Mouse (Mus musculus) limb, embryonic 15.5 days (tissue): ENCODE results near the gene Tmem182. TPM values are rescaled to one million over a fixed set of nuclear protein-coding genes. Genes with fewer than 3 reads are reported as not detected.

Source experiments
- ATAC-seq: fragments of 200-750 bp; cut with Nextera tagmentation; 2 replicates; pipeline ENCODE4 v1.8.0; 2017; ENCODE audit warnings: low read depth, moderate TSS enrichment; ENCODE audit not compliant: insufficient number of reproducible peaks, low FRiP score, low TSS enrichment
- H3K27ac ChIP-seq: fragments of 300-500 bp; sonication (generic); 2 replicates; pipeline ENCODE4 v1.5.1; 2015; ENCODE audit warnings: moderate library complexity, mild to moderate bottlenecking, inconsistent platforms
- H3K27me3 ChIP-seq: fragments of 300-500 bp; sonication (generic); 2 replicates; pipeline ENCODE4 v1.6.1; 2015; ENCODE audit warnings: inconsistent platforms
- H3K36me3 ChIP-seq: fragments of 300-500 bp; sonication (generic); 2 replicates; pipeline ENCODE4 v1.6.1; 2015; ENCODE audit warnings: inconsistent platforms
- H3K4me1 ChIP-seq: fragments of 300-500 bp; sonication (generic); 2 replicates; pipeline ENCODE4 v1.6.1; 2015; ENCODE audit warnings: inconsistent platforms
- H3K4me2 ChIP-seq: fragments of 300-500 bp; sonication (generic); 2 replicates; pipeline ENCODE4 v1.6.1; 2015; ENCODE audit warnings: mild to moderate bottlenecking, inconsistent platforms
- H3K4me3 ChIP-seq: fragments of 300-500 bp; sonication (generic); 2 replicates; pipeline ENCODE4 v1.5.1; 2015; ENCODE audit warnings: mild to moderate bottlenecking, inconsistent platforms
- H3K9ac ChIP-seq: fragments of 300-500 bp; sonication (generic); 2 replicates; pipeline ENCODE4 v1.6.1; 2015; ENCODE audit warnings: inconsistent platforms
- H3K9me3 ChIP-seq: fragments of 300-500 bp; sonication (generic); 2 replicates; pipeline ENCODE4 v1.6.1; 2016; ENCODE audit warnings: inconsistent platforms
- WGBS: fragments of 180-500 bp; shearing (Covaris S2); methylation state at CpG from one replicate; pipeline ENCODE4 v1.1.7; 2015; 5-methylcytosine and 5-hydroxymethylcytosine counted together
- polyA plus RNA-seq: library from polyadenylated mRNA; unstranded; fragments of >200 nt; fragmentation: Nextera tagmentation; extraction: Ambion mirVana; gene quantifications from 2 replicates; pipeline ENCODE4 v1.2.1, GENCODE M21; 2015

Gene Tmem182
- polyA plus RNA-seq, 1 experiment from 2014 or later, result 3.3 TPM

DNA sequence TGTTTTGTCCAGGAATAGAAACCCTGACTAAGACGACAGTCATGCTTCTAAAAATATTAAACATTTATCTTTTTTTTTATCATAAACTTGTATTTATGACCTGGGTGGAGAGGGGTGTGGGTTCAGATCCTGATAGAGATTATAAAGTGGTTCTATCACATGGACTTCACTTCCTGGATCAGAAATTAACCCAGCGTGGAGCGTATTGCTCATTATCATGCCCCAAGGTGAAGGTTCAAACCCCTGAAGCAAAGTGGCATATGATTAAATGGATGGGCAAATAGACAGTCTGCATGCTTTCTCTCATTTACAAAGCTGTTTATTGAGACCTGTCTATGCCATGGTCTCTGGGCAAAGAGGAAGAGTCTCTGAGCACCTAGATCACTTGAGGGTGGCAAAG, 28.6 kb upstream of the Tmem182 start:
- Histone ChIP-seq H3K27ac (no peak overlapping the region), H3K9me3 (0 out of 2 replicates have a peak, but pooled peaks cover 12% of the 10 kb centered on the region), H3K4me1 (no peaks in the 10 kb centered on the region), H3K27me3 (no peaks in the 10 kb centered on the region), H3K4me3 (no peak overlapping the region), H3K9ac (no peak overlapping the region), H3K4me2 (no peak overlapping the region), H3K36me3 (peaks cover 34% of the 10 kb centered on the region)
- no peak for ATAC-seq
- WGBS, result 86% methylated on average over 3 of the region's 3 CpGs

DNA sequence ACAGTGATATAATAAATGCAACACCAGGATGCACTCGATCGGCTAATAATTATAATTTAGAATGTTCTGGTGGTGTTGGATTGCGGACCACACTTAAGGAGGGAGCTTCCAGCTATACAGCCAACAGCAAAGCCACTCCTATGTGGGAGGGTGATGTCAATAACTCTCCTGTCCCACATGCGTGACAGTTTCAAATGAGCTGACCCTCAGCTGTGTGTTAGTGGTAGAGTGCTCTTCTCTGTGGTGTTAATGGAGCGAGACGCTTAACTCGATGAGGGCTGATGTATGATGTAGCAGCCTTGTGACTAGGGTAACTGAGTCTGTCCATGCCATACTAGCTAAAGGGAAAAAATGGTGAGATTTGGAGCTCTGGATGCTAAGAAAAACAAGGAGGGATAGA, 22.0 kb upstream of the Tmem182 start:
- Histone ChIP-seq H3K4me1 (no peaks in the 10 kb centered on the region), H3K27ac (no peak overlapping the region), H3K4me3 (no peak overlapping the region), H3K9ac (no peak overlapping the region), H3K9me3 (0 out of 2 replicates have a peak, but pooled peaks cover 12% of the 10 kb centered on the region), H3K36me3 (peaks cover 27% of the 10 kb centered on the region), H3K27me3 (no peaks in the 10 kb centered on the region), H3K4me2 (no peak overlapping the region)
- no peak for ATAC-seq
- 94% methylated on average over 7 of the region's 7 CpGs for WGBS

DNA sequence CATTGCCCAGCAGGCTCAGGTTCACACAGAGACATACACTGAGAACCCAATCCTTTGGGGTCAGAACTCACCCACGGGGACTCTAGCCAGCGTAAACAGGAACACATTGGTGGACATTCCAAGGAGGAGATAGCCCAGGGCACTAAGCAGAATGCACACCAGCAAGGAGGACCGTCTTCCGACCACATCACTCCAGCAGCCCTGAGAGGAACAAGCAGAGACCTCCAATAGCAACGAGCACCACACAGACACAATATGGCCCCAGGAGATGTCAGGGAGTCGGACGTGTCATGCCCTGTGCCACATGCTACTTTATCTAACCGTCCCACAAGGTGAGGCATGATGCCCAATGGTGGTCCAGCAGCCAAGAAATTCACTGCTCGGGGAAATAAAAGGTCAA, 21.1 kb upstream of the Tmem182 start:
- no peak for ATAC-seq
- Histone ChIP-seq H3K27me3 (no peaks in the 10 kb centered on the region), H3K4me1 (no peaks in the 10 kb centered on the region), H3K4me3 (no peak overlapping the region), H3K27ac (no peak overlapping the region), H3K4me2 (no peak overlapping the region), H3K9me3 (0 out of 2 replicates have a peak, but pooled peaks cover 5% of the 10 kb centered on the region), H3K9ac (no peak overlapping the region), H3K36me3 (peaks cover 19% of the 10 kb centered on the region)
- 91% methylated on average over 9 of the region's 9 CpGs for WGBS

DNA sequence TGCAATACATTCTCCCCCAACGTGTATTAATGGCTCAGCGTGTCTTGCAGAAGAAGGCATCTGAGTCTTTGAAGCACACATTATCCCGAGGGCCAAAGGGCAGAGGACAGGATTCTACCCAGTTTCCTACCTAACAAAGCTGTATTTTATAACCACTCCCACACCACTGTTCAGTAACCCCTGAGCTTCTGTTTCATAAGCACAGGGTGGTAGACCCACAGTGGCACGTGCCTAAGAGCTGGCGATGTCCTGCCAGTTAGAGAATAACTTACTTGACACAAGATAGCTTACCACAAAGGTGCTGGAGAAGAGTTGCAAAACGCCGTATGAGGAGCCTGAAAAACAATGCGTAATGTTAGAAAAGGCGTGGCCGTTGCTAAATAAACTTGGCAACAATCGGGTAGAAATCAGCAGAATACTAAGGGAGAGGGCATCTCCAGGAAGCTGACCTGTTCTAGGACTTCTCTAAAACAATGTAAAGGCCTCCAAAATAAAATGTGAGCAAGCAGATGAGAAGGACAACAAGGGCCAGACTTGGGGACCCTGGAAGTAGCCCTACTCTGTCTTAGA, 19.4 kb upstream of the Tmem182 start:
- H3K4me2 ChIP-seq, result no peak overlapping the region
- ATAC-seq, result no peak
- WGBS, result 86% methylated on average over 11 of the region's 11 CpGs
- H3K4me1 ChIP-seq, result no peaks in the 10 kb centered on the region
- H3K9ac ChIP-seq, result no peak overlapping the region
- no peaks in the 10 kb centered on the region for H3K27me3 ChIP-seq
- H3K36me3 ChIP-seq, result peaks cover 7% of the 10 kb centered on the region; the same call in 1 of the 2 replicates
- no peak overlapping the region for H3K4me3 ChIP-seq
- no peaks in the 10 kb centered on the region for H3K9me3 ChIP-seq
- no peak overlapping the region for H3K27ac ChIP-seq

DNA sequence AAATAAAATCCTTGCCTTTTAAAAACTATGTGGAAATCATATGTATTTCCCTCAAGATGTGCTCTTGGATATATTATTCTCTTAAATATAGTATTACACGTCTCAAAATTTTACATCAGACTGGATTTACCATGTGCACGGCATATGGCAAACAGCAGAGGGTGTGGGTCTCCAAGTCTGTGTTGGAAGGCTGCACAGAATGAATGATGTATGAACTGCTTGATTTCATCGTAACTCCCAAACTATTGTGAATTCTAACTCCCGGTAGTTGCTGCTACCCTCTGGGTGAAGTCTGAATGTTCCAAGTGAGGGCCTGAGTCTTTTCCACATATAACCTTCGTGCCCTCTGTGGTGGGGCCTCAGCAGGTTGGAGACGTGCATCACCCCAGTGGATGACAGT, 16.4 kb upstream of the Tmem182 start:
- H3K4me1 ChIP-seq, result no peaks in the 10 kb centered on the region
- H3K4me3 ChIP-seq, result no peak overlapping the region
- no peaks in the 10 kb centered on the region for H3K27me3 ChIP-seq
- no peak for ATAC-seq
- H3K9ac ChIP-seq, result no peak overlapping the region
- WGBS, result 63% methylated on average over 6 of the region's 6 CpGs
- H3K9me3 ChIP-seq, result no peaks in the 10 kb centered on the region
- peak overlapping the region; percentile 62; the same call in 1 of the 2 replicates for H3K27ac ChIP-seq
- H3K4me2 ChIP-seq, result no peak overlapping the region
- H3K36me3 ChIP-seq, result no peaks in the 10 kb centered on the region

DNA sequence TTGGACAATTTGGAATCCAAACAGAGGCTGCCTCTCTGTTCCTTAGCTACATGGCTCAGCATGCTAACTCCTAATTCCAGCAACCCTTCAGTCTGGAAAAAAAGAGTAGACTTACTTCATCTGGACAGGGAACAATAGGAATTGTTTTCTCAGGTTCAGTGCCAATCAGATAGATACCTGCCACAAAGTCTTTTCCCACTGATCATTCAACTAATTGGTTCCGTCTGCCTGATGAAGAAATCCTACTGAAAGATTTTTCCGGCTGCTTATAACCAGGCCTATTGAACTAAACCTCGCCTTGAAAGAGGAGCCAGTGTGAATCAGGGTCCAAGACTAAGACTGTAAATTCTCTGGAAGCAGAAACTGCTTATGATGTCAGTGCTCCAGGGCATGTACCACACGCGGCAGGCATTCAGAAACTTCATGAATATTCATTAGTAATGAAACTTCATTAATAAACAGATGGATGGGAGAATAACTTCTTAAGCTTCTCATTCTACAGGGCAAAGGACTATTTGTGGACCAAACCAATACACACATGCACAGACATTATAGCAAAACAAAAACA, 15.7 kb upstream of the Tmem182 start:
- ATAC-seq, result no peak
- no peaks in the 10 kb centered on the region for H3K4me1 ChIP-seq
- 0 out of 2 replicates have a peak overlapping the region, but pooled peaks have one; percentile 41 for H3K9ac ChIP-seq
- no peaks in the 10 kb centered on the region for H3K27me3 ChIP-seq
- H3K36me3 ChIP-seq, result no peaks in the 10 kb centered on the region
- H3K4me3 ChIP-seq, result peak overlapping the region; percentile 62
- peak overlapping the region; percentile 62 for H3K27ac ChIP-seq
- peak overlapping the region; percentile 70 for H3K4me2 ChIP-seq
- WGBS, result 20% methylated on average over 5 of the region's 5 CpGs
- no peaks in the 10 kb centered on the region for H3K9me3 ChIP-seq

DNA sequence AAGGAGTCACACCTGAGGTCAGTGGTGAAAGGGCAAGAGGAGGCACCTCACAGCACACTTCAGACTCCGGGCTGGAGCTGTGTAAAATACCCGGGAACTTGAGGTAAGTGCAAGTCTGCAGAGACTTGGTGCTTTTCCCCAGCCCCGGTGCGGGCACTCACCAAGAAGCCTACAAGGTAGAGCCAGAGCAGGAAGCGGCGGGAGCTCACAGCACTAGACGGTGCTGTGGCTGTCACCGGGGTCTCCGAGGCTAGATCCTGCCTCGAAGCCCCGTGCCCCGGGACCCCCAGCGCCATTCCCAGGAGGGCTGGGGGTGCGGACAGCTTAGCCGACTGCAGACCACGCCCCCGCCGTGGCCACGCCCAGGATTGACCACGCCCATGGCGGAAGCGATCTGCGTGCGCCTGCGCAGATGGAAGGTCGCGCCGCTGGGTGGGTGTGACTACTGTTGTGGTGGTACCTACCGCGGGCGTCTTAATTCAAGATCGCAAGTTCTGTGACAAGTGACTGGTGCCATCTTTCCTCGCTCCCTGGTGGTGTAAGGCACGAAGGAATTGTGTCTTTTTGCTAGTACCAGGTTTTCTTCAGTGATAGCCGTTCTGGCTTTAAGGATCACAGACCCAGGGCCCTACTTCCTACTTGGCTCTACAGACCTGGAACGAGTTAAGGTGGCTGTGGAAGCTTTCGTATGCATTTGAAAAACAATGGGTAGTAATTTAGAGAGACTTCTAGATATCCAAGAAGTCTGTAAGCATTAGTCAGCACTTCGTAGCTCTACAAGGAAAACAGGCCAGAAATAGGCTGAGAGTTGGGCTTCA, 14.9 kb upstream of the Tmem182 start, which contains the start of gene Mfsd9:
Mfsd9 (minus strand) TSS at position 364 of the 818 bp plus-strand sequence.
- H3K9ac ChIP-seq, result peak within 1 kb of the TSS; percentile 41
- H3K4me1 ChIP-seq, result no peaks in the 10 kb centered on the region
- H3K36me3 ChIP-seq, result no peaks in the 10 kb centered on the region
- H3K4me2 ChIP-seq, result peak within 1 kb of the TSS; percentile 70
- H3K4me3 ChIP-seq, result peak within 1 kb of the TSS; percentile 62
- peak within 1 kb of the TSS; percentile 62 for H3K27ac ChIP-seq
- no peaks in the 10 kb centered on the region for H3K27me3 ChIP-seq
- no peaks in the 10 kb centered on the region for H3K9me3 ChIP-seq
- 4% methylated on average over 38 of the region's 38 CpGs for WGBS
- peak; percentile 83 for ATAC-seq

DNA sequence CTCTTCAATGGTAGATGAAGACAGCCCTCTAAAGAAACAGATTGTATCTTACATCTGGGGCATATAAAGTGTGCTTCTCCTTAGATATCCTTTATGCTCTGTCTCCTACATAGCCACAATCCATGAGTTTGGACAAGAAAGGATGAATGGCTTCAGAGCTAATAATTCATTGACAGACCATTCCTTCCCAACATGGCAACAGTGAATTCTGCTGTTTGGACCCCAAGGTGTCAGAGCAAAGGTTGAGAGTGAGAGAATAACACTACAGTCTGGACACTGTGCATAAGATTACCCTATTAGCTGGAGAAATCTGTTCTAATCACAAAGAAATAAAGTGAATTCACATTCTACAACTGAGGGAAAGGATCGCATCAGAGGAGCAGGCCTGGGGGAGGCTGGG, 9.9 kb upstream of the Tmem182 start:
- Histone ChIP-seq H3K27me3 (no peaks in the 10 kb centered on the region), H3K9me3 (no peaks in the 10 kb centered on the region), H3K27ac (no peak overlapping the region), H3K9ac (no peak overlapping the region), H3K36me3 (no peaks in the 10 kb centered on the region), H3K4me3 (no peak overlapping the region), H3K4me2 (no peak overlapping the region), H3K4me1 (no peaks in the 10 kb centered on the region)
- no peak for ATAC-seq
- WGBS, result 96% methylated on average over 1 of the region's 1 CpGs

DNA sequence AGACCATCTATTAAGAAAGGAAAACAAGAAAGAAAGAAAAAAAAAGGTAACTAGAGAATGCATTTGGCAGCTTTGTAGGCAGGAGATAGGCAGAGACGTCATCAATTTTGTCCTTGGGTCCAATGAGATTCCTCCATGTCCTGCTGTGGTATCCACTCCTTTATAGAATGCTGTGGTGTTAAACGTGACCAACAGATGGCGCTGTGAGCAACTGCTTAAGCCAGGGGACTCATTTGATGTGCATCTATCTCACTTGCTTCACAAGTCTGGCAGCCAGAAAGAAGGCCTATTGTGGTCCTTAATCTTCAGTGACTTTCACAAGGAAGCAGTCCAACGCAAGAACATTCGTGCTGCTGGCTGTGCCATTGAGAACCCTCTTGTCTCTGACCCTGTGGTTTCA, 8.1 kb upstream of the Tmem182 start:
- no peak overlapping the region for H3K9ac ChIP-seq
- ATAC-seq, result no peak
- H3K4me2 ChIP-seq, result no peak overlapping the region
- H3K36me3 ChIP-seq, result no peaks in the 10 kb centered on the region
- H3K27me3 ChIP-seq, result no peaks in the 10 kb centered on the region
- H3K9me3 ChIP-seq, result no peaks in the 10 kb centered on the region
- H3K27ac ChIP-seq, result no peak overlapping the region
- H3K4me1 ChIP-seq, result no peaks in the 10 kb centered on the region
- WGBS, result 20% methylated on average over 5 of the region's 5 CpGs
- H3K4me3 ChIP-seq, result no peak overlapping the region

DNA sequence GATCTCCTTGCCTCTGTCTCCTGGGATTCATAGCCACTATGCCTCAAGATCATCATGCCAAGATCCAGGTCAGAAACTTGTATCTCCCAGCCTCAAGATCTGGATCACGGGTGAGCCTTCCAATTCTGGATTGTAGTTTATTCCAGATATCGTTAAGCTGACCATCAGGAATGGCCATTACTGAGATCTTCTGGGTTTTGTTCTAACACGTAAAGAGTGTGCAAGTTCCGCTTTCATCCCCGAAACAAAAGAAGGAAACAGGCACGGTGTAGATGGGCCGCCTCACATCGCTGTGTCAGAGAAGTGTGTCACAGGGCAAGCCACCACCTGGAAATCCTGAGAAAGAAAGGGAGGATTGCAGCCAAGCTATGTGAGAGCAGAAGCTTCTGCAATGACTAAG, 6.3 kb upstream of the Tmem182 start:
- Histone ChIP-seq H3K9ac (no peak overlapping the region), H3K27ac (no peak overlapping the region), H3K4me2 (no peak overlapping the region), H3K36me3 (no peaks in the 10 kb centered on the region), H3K27me3 (no peaks in the 10 kb centered on the region), H3K9me3 (no peaks in the 10 kb centered on the region), H3K4me1 (no peaks in the 10 kb centered on the region), H3K4me3 (no peak overlapping the region)
- WGBS, result 88% methylated on average over 8 of the region's 8 CpGs
- ATAC-seq, result no peak

DNA sequence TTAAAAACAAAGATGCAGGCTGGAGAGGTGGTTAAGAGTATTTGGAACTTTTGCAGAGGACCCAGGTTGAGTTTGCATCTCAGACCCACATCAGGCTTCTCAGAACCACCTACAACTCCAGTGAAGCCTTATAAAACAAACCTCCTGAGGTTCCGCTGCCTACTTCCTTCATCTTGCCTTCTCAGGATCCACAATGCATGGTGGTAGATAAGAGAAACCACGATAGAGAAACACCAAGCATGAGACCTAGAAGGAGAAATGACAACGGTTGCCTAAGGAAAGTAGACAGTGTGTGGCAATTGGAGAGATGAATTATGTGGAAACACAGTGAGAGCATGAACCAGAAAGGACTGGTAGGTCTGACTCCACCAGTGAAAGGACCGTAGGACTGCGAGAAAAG, 4.5 kb upstream of the Tmem182 start:
- Histone ChIP-seq H3K27me3 (no peaks in the 10 kb centered on the region), H3K4me1 (no peaks in the 10 kb centered on the region), H3K9ac (no peak overlapping the region), H3K27ac (no peak overlapping the region), H3K4me3 (no peak overlapping the region), H3K9me3 (no peaks in the 10 kb centered on the region), H3K36me3 (no peaks in the 10 kb centered on the region), H3K4me2 (no peak overlapping the region)
- 84% methylated on average over 5 of the region's 5 CpGs for WGBS
- no peak for ATAC-seq

DNA sequence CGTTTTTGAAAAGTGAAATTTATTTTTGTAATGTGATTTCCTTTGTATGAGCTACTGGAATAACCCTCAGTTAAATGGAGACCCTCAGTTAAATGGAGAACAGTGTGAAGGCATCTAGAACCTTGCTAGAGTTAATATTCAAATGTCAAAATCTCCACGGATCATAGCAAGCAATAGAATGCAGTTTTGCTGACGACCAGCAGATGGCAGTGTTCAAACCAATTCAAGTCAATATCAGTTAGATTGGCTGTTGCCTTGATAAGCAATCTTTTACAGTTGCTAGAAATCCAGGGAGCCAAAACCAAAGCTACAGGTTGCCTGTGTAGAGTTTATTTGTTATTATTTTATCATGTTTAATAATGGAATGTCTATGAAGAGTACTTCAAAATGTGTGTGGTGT, 2.6 kb upstream of the Tmem182 start:
- Histone ChIP-seq H3K27ac (no peak overlapping the region), H3K9me3 (no peaks in the 10 kb centered on the region), H3K36me3 (no peaks in the 10 kb centered on the region), H3K27me3 (no peaks in the 10 kb centered on the region), H3K9ac (no peak overlapping the region), H3K4me3 (no peak overlapping the region), H3K4me2 (no peak overlapping the region), H3K4me1 (no peaks in the 10 kb centered on the region)
- ATAC-seq, result no peak
- 18% methylated on average over 3 of the region's 3 CpGs for WGBS
